Mouse (Mus musculus) lung, postnatal 0 days (tissue): ENCODE results near the gene Mrpl9.

Experiments used
- CTCF ChIP-seq: IDR thresholded peaks from 2 replicates; pipeline ENCODE4 v1.5.1; 2016; ENCODE audit warnings: antibody characterized with exemption, mild to moderate bottlenecking
- EP300 ChIP-seq: IDR thresholded peaks from 2 replicates; pipeline ENCODE4 v1.6.1; 2016; ENCODE audit warnings: antibody characterized with exemption, mild to moderate bottlenecking, control low read depth

- TF ChIP-seq EP300 (no peak), CTCF (no peak)
These were observed 12.1 kb upstream of the Mrpl9 start for GRCm38 (mm10) chr3:94430980-94431379.
